Mouse (Mus musculus) cerebellum, adult 11-12 months (tissue): ENCODE data around the gene Adam1b.
"Not testable (repeated sequence)": the region's sequence is repeated elsewhere in the genome, so short reads cannot be mapped to it uniquely, and the experiment has no call there.

Experiments
- DNase-seq: peaks from one replicate; pipeline ENCODE4 v3.0.0; 2022

Adam1b gene

GRCm38 (mm10) chr5:121503231-121503630 is at the start of gene Adam1b:
Gene Adam1b, minus strand, starts transcription at chr5:121503435.
- DNase-seq = no peak

DNA sequence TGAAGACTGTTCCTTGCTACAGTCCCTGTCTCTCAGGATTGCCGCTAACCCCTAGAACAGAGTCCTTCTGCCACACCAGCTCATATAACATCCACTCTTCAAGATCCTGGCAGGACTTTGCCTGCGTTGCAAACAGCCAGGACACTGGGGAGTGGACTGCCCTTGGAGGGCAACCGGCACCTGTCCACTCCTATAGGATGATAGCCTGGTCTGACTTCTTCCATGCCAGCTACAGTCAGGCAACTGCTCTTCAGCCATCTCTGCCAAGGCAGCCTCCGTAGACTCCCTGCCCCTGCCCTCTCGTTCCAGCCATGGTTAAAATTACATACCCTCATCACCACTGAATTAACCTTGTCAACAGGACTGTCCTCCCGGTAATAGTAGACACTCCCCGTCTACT is 46.0 kb upstream of the Adam1b start:
- DNase-seq = no peak

DNA sequence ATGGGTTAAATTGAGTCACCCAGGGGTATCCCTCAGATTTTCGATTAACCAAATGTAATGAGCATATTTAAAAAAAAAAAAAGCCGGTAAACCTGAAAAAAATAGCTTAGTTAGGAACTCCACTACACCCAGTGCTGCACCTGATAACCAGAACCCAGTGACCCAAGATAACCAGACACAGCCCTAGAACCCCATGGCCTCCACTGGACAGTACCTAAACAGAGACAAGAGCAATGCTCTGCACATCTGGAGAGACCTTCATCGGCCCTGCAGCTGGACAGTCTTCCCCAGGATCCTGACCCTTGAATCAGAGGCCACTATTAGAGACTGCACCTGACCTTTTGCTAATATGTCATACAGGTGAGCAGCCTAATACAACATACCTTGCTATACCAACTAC is 43.8 kb upstream of the Adam1b start:
- DNase-seq = no peak

- peak; percentile 41 for DNase-seq
Measured at GRCm38 (mm10) chr5:121546530-121546895, 43.3 kb upstream of the Adam1b start.

DNA sequence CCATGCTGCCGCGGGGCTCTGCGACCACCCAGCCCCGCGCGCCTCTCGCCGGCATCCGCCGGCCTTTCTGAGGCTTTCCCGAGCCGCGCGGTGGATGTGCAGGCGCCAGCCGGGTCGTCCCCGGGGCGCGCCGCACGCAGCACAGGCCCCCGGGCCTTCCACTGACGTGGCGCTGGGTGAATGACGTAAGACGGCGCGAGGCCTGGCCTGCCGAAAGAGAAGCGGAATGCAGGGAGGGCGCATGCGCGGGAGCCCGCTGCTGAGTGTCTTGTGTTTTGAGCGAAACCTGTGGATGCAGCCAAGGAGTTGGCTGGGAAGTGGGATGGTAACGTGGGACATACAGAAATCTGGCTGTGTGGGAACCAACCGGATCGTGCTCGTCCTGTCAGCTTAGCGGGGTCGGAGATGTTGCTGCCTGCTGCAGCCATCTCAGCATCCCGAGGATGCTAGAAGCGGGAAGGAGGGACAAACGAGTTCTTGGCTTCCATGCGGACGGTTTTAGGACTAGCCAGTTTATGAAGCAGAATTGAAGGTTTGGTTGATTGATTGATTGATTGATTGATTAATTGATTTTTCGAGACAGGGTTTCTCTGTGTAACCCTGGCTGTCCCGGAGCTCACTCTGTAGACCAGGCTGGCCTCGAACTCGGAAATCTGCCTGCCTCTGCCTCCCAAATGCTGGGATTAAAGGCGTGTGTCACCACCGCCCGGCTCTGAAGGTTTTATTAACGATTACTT is 42.7 kb upstream of the Adam1b start, which contains the start of gene Mapkapk5:
Gene Mapkapk5, minus strand, starts transcription at position 113 of the 737 bp plus-strand sequence.
- DNase-seq = peak; percentile 97

- peak; percentile 38 for DNase-seq
Measured at GRCm38 (mm10) chr5:121544910-121545792, 41.9 kb upstream of the Adam1b start, which contains the start of the genes Adam1a and Gm42878. Gene Adam1a, minus strand, starts transcription at chr5:121545482. Gene Gm42878, minus strand, starts transcription at chr5:121545482.

GRCm38 (mm10) chr5:121543370-121543769 is 40.1 kb upstream of the Adam1b start:
- DNase-seq = no peak

DNA sequence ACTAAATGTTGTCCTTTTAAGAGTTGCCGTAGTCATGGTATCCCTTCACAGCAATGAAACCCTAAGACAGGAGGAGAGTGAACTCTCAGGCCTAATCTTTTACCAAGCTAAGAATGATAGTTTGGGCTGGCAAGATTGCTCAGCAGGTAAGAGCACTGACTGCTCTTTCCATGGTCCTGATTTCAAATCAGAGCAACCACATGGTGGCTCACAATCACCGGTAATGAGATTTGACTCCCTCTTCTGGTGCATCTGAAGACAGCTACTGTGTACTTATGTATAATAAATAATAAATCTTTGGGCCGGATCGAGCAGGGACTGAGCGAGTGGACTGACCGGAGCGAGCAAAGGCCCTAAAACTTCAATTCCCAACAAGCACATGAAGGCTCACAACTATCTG is 38.0 kb upstream of the Adam1b start:
- DNase-seq = no peak

DNA sequence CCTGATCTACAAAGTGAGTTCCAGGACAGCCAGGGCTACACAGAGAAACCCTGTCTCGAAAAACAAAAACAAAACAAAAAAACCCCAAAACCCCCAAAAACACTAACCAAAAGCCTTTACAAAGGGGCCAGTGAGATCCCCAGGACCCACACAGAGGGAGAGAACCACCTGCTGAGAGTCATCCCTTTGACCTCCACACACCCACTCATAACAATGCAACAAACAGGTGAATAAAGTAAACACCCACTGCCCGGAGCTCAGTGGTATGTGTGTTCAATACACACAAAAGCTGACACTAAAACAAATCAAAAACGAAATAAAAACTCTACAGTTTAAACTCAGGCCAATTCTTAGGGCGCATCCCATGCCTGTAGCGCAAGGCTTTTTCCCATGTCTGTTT is 36.8 kb upstream of the Adam1b start:
- no peak for DNase-seq

GRCm38 (mm10) chr5:121537588-121537987 is 34.4 kb upstream of the Adam1b start:
- DNase-seq = no peak

DNA sequence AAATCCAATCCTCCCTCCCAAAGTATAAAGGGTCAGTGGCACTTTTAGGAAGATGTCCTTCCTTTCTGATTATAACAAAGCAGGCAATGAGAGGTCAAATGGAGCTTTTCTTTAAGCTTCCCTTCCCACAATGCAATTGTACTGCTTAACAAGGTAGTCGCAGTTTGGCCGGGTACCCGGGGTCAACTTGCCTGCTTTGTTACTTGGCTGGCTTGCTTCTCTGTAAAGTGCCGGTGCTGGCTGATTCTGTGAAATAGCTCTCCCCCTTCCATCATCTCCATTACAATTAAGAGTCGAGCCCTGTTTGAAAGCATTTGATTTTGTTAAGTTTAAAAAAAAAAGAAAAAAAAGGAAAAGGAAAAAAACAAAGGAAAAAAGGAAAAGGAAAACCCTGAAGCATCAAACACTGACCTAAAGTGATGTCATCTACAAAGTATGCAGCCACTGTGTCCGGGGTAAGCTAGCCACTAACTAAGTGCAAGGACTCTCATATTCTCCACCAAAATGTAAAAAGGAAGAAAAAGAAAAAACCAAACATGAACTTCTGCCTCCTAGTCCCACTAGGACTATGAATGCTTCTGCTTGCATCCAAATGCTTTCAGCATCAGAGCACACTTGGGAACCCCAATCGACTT is 33.8 kb upstream of the Adam1b start:
- no peak for DNase-seq

- DNase-seq = no peak
Measured at GRCm38 (mm10) chr5:121535116-121535515, 31.9 kb upstream of the Adam1b start.

DNA sequence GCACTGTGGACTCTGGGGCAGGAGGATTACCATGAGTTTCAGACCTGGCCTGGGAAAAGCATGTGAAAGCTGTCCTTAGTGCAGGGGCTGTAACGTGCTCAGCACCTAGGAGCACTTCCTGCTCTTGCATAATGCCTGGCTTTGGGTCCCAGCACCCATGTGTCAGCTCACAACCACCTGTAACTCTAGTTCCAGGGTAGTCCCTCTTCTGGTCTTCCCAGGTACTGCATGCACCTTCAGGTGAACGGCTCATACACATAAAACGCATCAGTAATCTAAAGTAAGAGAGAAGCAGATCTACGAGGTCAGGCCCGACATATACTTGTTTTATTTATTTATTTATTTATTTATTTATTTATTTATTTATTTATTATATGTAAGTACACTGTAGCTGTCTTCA is 31.3 kb upstream of the Adam1b start:
- DNase-seq = no peak

DNA sequence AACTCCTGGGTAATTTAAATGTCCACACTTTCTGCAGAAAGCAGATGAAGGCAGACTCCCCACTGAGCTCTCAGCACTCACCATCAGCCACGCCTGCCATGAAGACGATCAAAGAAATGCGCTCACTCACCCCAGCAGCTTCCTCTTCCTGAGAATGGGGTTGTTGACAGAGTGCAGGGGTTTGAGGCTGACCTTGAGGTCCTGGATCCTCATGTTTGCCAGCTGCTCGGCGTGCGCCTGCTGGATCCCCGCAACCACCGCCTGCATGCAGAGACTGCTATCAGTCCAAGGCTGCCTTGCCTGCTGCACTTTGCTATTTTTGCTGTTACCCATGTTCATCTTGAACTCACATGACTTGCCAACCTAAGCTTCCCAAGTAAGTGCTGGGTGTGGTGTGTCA is 23.7 kb upstream of the Adam1b start:
- no peak for DNase-seq

DNA sequence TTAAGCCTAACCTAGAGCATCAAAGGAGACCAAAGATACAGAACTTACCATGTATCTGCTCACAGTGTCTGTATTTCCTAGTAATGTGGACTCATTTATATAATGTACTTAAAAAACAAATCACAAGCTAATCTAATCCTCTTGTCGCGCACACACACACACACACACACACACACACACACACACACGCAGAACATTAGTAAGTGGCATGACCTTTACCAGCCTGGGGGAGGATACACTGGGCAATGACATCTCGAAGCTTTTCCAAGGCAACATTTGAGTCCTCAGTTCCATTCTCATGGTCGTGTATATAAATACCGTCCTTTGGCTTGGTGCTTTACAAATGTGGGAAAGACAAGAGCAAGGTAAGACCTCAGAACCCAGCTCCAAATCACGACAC is 23.3 kb upstream of the Adam1b start:
- no peak for DNase-seq

- no peak for DNase-seq
Measured at GRCm38 (mm10) chr5:121525774-121526450, 22.7 kb upstream of the Adam1b start.

DNA sequence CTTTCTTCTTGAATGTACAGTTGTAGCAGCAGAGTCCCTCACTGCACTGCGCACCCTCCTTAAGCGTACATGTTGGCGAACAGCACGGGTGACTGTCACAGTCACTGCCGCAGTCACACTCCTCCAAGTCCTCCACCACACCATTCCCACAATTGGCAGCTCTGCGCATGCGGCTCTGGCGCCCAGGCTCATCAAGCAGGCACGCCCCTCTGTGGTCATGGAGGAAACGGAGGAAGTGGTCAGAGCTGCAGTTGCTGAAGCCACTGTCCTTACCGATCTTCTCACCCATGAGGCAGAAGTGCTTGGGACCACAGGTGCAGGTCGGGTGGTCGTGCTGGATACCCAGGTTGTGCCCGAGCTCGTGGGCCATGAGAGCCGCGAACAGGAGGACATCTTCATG is 16.5 kb upstream of the Adam1b start:
- not testable (repeated sequence) for DNase-seq

DNA sequence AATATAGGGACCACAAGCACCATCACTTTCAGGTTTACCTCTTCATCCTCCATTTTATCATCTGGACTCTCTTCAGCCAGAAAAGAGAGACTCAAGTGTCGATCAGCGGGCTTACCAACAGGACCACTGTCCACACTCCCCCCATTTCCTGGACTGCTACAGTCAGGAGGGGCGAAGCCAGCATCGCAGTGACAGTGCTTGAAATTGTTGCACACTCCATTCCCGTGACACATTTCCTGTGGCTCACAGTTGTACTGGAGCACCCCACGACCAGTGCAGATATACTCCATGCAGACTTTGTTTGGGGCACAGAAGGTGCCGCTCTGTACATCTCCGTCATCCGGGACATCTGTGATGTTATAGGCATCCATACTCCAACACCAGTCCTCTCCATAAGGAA is 15.7 kb upstream of the Adam1b start:
- DNase-seq = no peak

DNA sequence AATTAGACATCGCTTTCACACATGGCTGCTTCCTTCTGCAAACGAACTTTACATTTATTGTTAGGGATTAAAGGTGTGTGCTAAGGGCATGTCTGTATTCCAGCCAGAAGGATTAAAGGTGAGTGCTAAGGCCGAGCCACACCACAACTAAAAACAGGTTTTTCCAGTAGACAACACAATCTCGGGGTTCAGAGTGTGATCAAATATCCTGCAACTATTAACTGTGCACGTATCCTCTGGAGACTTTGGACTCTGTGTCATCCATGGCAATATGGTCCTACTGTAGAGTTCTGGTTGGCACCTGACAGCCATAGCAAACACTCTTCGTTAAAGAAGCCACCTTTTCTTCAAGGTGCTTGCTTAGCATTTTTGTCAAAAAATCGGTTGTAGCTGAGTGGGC is 6.8 kb upstream of the Adam1b start:
- DNase-seq = no peak

DNA sequence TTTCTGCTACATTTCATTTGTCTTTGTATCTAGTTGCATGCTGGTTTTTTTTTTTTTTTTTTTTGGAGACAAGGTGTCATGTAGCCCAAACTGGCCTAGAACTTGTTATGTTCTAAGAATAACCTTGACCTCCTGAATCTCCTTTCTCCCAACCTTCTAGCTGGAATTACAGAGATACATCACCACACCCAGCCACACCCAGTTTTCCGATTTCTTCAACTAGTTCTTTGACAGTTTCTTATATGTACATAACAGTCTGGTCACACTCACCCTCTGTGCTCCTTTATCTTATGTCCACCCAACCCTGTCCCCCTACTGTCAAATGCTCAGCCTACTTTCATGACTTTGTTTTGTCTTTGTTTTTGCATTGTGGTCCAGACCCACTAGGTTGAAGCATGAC is 3.6 kb upstream of the Adam1b start:
- no peak for DNase-seq

DNA sequence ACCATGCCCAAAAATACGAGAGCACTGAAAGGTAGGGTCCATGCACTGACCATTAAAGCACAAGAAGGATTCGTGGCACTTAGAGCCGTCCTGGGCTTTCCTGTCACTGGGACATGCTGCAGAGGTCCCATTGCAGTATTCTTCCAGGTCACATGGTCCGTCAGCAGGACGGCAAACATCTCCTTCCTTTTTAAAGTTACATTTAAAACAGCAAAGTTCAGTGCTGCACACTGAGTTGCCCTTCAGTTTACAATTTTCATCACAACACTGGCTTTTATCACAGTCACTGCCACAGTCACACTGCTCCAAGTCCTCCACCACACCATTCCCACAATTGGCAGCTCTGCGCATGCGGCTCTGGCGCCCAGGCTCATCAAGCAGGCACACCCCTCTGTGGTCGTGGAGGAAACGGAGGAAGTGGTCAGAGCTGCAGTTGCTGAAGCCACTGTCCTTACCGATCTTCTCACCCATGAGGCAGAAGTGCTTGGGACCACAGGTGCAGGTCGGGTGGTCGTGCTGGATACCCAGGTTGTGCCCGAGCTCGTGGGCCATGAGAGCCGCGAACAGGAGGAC is 1.7 kb downstream of the Adam1b start:
- not testable (repeated sequence) for DNase-seq

GRCm38 (mm10) chr5:121500719-121501118 is 2.5 kb downstream of the Adam1b start:
- no peak for DNase-seq

GRCm38 (mm10) chr5:121493305-121493704 is 9.9 kb downstream of the Adam1b start:
- DNase-seq = no peak
